Mouse (Mus musculus) urinary bladder, postnatal 10 days (tissue): ENCODE results near the gene Robo1.

ENCODE experiments used
- DNase-seq: peaks from one replicate; pipeline ENCODE4 v3.0.0; 2022; ENCODE audit warnings: low spot score

Robo1 gene

GRCm38 (mm10) chr16:72934908-72935307, 626.8 kb downstream of the Robo1 start:
- no peak for DNase-seq

- no peak for DNase-seq
Observed at GRCm38 (mm10) chr16:72937183-72937582, 629.1 kb downstream of the Robo1 start.

- no peak for DNase-seq
Observed at GRCm38 (mm10) chr16:72939862-72940261, 631.8 kb downstream of the Robo1 start.

GRCm38 (mm10) chr16:72940786-72941185, 632.7 kb downstream of the Robo1 start:
- DNase-seq: no peak

- DNase-seq: no peak
Observed at GRCm38 (mm10) chr16:72944403-72944802, 636.3 kb downstream of the Robo1 start.

GRCm38 (mm10) chr16:72951969-72952368, 643.9 kb downstream of the Robo1 start:
- DNase-seq: no peak

- no peak for DNase-seq
Observed at GRCm38 (mm10) chr16:72959018-72959702, 651.1 kb downstream of the Robo1 start.

GRCm38 (mm10) chr16:72959823-72960222, 651.7 kb downstream of the Robo1 start:
- DNase-seq: no peak

- no peak for DNase-seq
Observed at GRCm38 (mm10) chr16:72963782-72964181, 655.7 kb downstream of the Robo1 start.

- no peak for DNase-seq
Observed at GRCm38 (mm10) chr16:72967509-72967908, 659.4 kb downstream of the Robo1 start.

GRCm38 (mm10) chr16:72969990-72970389, 661.9 kb downstream of the Robo1 start:
- no peak for DNase-seq

- DNase-seq: no peak
Observed at GRCm38 (mm10) chr16:72973685-72974084, 665.6 kb downstream of the Robo1 start.

- no peak for DNase-seq
Observed at GRCm38 (mm10) chr16:72974681-72975080, 666.6 kb downstream of the Robo1 start.

- no peak for DNase-seq
Observed at GRCm38 (mm10) chr16:72976849-72977576, 668.9 kb downstream of the Robo1 start.

GRCm38 (mm10) chr16:72979407-72980219, 671.5 kb downstream of the Robo1 start:
- no peak for DNase-seq

GRCm38 (mm10) chr16:72990376-72991167, 682.5 kb downstream of the Robo1 start:
- DNase-seq: no peak

- DNase-seq: no peak
Observed at GRCm38 (mm10) chr16:72993189-72993588, 685.1 kb downstream of the Robo1 start.

- no peak for DNase-seq
Observed at GRCm38 (mm10) chr16:72993594-72993993, 685.5 kb downstream of the Robo1 start.

- DNase-seq: no peak
Observed at GRCm38 (mm10) chr16:72995251-72995954, 687.3 kb downstream of the Robo1 start.

- DNase-seq: no peak
Observed at GRCm38 (mm10) chr16:72995955-72996535, 687.9 kb downstream of the Robo1 start.

- DNase-seq: no peak
Observed at GRCm38 (mm10) chr16:72998677-72999076, 690.6 kb downstream of the Robo1 start.
